Mouse (Mus musculus) hematopoietic stem cell, adult 5-6 weeks (primary cell): ENCODE data around the gene Zfp830. TPM values are rescaled to one million over a fixed set of nuclear protein-coding genes. Genes with fewer than 3 reads are reported as not detected.

ENCODE experiments used
- ATAC-seq, 2 experiments: fragments of 125-278 bp in 1 of 2; replicated peaks in 1 of 2; 2 replicates each; pipeline ENCODE4 v1.8.0; 2016 to 2017; ENCODE audit warnings: inconsistent platforms in 2 of 2, mild to moderate bottlenecking in 2 of 2, moderate number of reproducible peaks in 2 of 2, low read depth in 1 of 2, moderate TSS enrichment in 1 of 2; ENCODE audit not compliant: low FRiP score in 2 of 2, poor library complexity in 2 of 2, severe bottlenecking in 2 of 2, insufficient read depth in 1 of 2, low TSS enrichment in 1 of 2
- total RNA-seq: library from RNA; stranded (forward); fragments of 172-1452, 232-1000 nt; gene quantifications from 2 replicates; pipeline ENCODE4 v1.2.3, GENCODE M21; 2017

The Zfp830 gene
- total RNA-seq, 1 experiment from 2014 or later: 66.5 TPM

GRCm38 (mm10) chr11:82807370-82807769 lies 43.2 kb downstream of the Zfp830 start:
- no peak for ATAC-seq

- ATAC-seq: no peak
These were observed 44.3 kb downstream of the Zfp830 start for GRCm38 (mm10) chr11:82808485-82808884.

Other genes starting within 250 kb of the Zfp830 start
- 0.31 TPM in 1 of 2 replicates, not detected in the other for gene Cct6b, start within 50 bp of the Zfp830 start, total RNA-seq
- 47.4 and 54.5 TPM in 2 replicates for gene Lig3, start 16.8 kb downstream of the Zfp830 start, total RNA-seq
- 15.8 and 18.8 TPM in 2 replicates for gene Rffl, start 106.9 kb downstream of the Zfp830 start, total RNA-seq
- 15.2 and 21.4 TPM in 2 replicates for gene Rad51d, start 126.3 kb downstream of the Zfp830 start, total RNA-seq
- not detected in 2 replicates for gene Fndc8, start 127.8 kb downstream of the Zfp830 start, total RNA-seq
- gene Nle1, start 144.1 kb downstream of the Zfp830 start, total RNA-seq: 28.5 and 30.5 TPM in 2 replicates
- gene Unc45b, start 146.2 kb downstream of the Zfp830 start, total RNA-seq: 0.15 and 1.6 TPM in 2 replicates
- gene Slfn5, start 187.0 kb downstream of the Zfp830 start, total RNA-seq: 14.1 and 30.8 TPM in 2 replicates
- 50.1 and 52.5 TPM in 2 replicates for gene Slfn9, start 227.5 kb downstream of the Zfp830 start, total RNA-seq